Mouse (Mus musculus) kidney, postnatal 0 days (tissue): ENCODE data around the gene Olfr1441. TPM values are rescaled to one million over a fixed set of nuclear protein-coding genes. Genes with fewer than 3 reads are reported as not detected.

ENCODE experiments used
- ATAC-seq: fragments of 200-750 bp; cut with Nextera tagmentation; replicated peaks from 2 replicates; pipeline ENCODE4 v1.8.0; 2017; ENCODE audit warnings: low read depth, moderate number of reproducible peaks, moderate TSS enrichment, moderate library complexity; ENCODE audit not compliant: low FRiP score
- DNase-seq: peaks from one replicate; pipeline ENCODE4 v3.0.0-alpha.2; 2016; ENCODE audit warnings: low spot score
- H3K27ac ChIP-seq: fragments of 300-500 bp; sonication (generic); 2 replicates; pipeline ENCODE4 v1.5.1; 2014; ENCODE audit warnings: mild to moderate bottlenecking
- H3K27me3 ChIP-seq: fragments of 300-500 bp; sonication (generic); 2 replicates; pipeline ENCODE4 v1.6.1; 2014; ENCODE audit warnings: low read length, mixed read lengths; ENCODE audit not compliant: insufficient read depth
- H3K36me3 ChIP-seq: fragments of 300-500 bp; sonication (generic); 2 replicates; pipeline ENCODE4 v1.6.1; 2014; ENCODE audit warnings: low read length, mixed read lengths; ENCODE audit not compliant: insufficient read depth
- H3K4me1 ChIP-seq: fragments of 300-500 bp; sonication (generic); replicated peaks from 2 replicates; pipeline ENCODE4 v1.6.1; 2014; ENCODE audit warnings: antibody characterized with exemption, low read length, mixed read lengths; ENCODE audit not compliant: insufficient read depth
- H3K4me2 ChIP-seq: fragments of 300-500 bp; sonication (generic); 2 replicates; pipeline ENCODE4 v1.6.1; 2014; ENCODE audit warnings: mild to moderate bottlenecking, low read length, moderate library complexity, mixed read lengths
- H3K4me3 ChIP-seq: fragments of 300-500 bp; sonication (generic); replicated peaks from 2 replicates; pipeline ENCODE4 v1.5.1; 2014; ENCODE audit warnings: low read depth, low read length
- H3K9ac ChIP-seq: fragments of 300-500 bp; sonication (generic); 2 replicates; pipeline ENCODE4 v1.6.1; 2014; ENCODE audit warnings: low read depth, low read length
- H3K9me3 ChIP-seq: fragments of 300-500 bp; sonication (generic); replicated peaks from 2 replicates; pipeline ENCODE4 v1.6.1; 2016; ENCODE audit warnings: low read length, inconsistent platforms, mixed read lengths
- CTCF ChIP-seq: IDR thresholded peaks from 2 replicates; pipeline ENCODE4 v1.5.1; 2016; ENCODE audit warnings: antibody characterized with exemption, low read depth, mild to moderate bottlenecking, moderate library complexity
- WGBS: fragments of 180-500 bp; shearing (Covaris S2); extraction: QIAGEN DNeasy Blood & Tissue Kit; methylation state at CpG from one replicate; pipeline ENCODE4 v1.1.7; 2014; 5-methylcytosine and 5-hydroxymethylcytosine counted together
- polyA plus RNA-seq: library from polyadenylated mRNA; unstranded; fragments of >200 nt; fragmentation: Nextera tagmentation; extraction: Ambion mirVana; gene quantifications from 2 replicates; pipeline ENCODE4 v1.2.1, GENCODE M21; 2015

The Olfr1441 gene
- polyA plus RNA-seq, 1 experiment from 2014 or later: not detected

- TF ChIP-seq CTCF: no peak
- H3K4me1 ChIP-seq: no peaks in the 10 kb centered on the region
- no peak for DNase-seq
- no peak for ATAC-seq
- no peak overlapping the region for H3K4me2 ChIP-seq
- no peak overlapping the region for H3K27ac ChIP-seq
- no peak overlapping the region for H3K9ac ChIP-seq
- H3K27me3 ChIP-seq: no peaks in the 10 kb centered on the region
- no peaks in the 10 kb centered on the region for H3K36me3 ChIP-seq
- no peak overlapping the region for H3K4me3 ChIP-seq
- 50% methylated on average over 1 of the region's 1 CpGs for WGBS
- no peaks in the 10 kb centered on the region for H3K9me3 ChIP-seq
Measured at GRCm38 (mm10) chr19:12439581-12439980, 22.3 kb downstream of the Olfr1441 start.

DNA sequence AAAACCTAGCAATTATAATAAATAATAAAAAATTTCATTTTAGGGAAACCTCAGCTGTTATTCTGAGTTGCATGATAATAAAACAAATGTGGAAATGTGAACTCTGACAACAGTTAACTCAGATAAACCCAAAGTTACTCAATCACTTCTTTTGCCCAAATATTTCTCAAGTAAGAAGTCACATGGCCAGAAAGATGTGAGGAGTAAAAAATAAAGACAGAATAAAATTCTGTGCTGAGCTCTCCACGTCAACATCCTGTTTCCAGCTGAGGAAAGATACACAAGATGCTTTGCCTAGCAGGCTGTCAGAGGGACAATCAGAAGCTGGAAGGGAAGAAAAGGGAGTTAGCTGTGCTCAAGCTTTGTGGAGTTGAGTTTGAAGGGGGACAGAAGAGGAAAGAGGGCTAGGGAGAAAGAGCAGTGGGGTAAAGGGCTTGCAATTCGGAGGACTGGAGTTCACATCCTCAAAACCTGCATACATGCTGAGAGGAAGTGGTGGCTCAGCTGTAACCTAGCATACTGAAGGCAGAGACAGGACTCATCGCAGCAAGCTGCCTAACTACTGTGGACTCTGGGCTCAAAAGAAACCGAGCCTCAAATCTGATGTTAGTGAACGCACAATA is 23.0 kb downstream of the Olfr1441 start:
- whole genome bisulfite sequencing: 68% methylated on average over 5 of the region's 5 CpGs
- H3K9ac ChIP-seq: no peak overlapping the region
- no peak for DNase-seq
- no peak overlapping the region for H3K4me2 ChIP-seq
- ATAC-seq: no peak
- H3K9me3 ChIP-seq: no peaks in the 10 kb centered on the region
- H3K4me1 ChIP-seq: no peaks in the 10 kb centered on the region
- TF ChIP-seq CTCF: no peak
- no peaks in the 10 kb centered on the region for H3K27me3 ChIP-seq
- no peak overlapping the region for H3K4me3 ChIP-seq
- no peak overlapping the region for H3K27ac ChIP-seq
- no peaks in the 10 kb centered on the region for H3K36me3 ChIP-seq

DNA sequence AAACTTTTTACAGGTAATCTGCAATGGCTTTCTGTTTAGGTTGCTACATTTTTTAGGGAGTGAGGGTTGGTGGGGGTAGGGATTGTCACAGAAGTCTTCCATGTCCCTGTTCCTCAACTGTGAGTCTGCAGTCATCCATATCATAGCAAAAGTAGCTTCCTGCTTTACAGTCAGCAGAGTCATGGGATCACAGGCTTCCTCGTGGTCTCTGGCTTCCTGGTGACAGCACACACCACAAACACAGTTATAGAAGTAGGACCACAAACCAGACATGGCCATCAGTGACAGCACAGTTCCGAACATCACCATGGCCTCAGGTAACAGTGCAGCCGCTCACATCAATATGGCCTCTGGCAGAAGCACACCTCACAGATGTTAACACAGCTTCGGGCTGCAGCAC is 25.3 kb downstream of the Olfr1441 start:
- TF ChIP-seq CTCF: no peak
- DNase-seq (no peak), ATAC-seq (no peak)
- H3K9ac ChIP-seq: no peak overlapping the region
- no peaks in the 10 kb centered on the region for H3K4me1 ChIP-seq
- no peak overlapping the region for H3K4me2 ChIP-seq
- no peaks in the 10 kb centered on the region for H3K27me3 ChIP-seq
- H3K27ac ChIP-seq: no peak overlapping the region
- H3K9me3 ChIP-seq: no peaks in the 10 kb centered on the region
- H3K36me3 ChIP-seq: no peaks in the 10 kb centered on the region
- no peak overlapping the region for H3K4me3 ChIP-seq
- 71% methylated on average over 4 of the region's 4 CpGs for WGBS

DNA sequence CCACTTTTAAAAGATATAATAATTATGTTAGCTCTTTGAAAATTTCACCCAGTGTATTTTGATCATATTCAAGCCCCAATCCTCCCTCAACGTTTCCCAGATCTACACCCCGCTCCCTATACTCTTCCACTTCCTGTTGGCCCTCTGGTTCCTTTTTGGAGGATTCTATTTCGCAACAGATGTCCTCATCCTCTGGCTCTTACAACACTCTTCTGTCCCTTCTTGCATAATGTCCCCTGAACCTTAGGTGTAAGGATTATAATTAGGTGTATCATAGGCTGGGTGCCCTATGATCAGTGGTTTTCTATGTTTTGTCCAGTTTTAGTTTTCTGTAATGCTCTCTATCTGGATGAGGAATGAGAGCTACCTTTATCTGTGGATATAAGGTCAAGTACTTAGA is 27.8 kb downstream of the Olfr1441 start:
- Histone ChIP-seq H3K36me3 (no peaks in the 10 kb centered on the region), H3K27ac (no peak overlapping the region), H3K4me2 (no peak overlapping the region), H3K9me3 (no peaks in the 10 kb centered on the region), H3K9ac (no peak overlapping the region), H3K27me3 (no peaks in the 10 kb centered on the region), H3K4me1 (no peaks in the 10 kb centered on the region), H3K4me3 (no peak overlapping the region)
- 72% methylated on average over 3 of the region's 3 CpGs for WGBS
- ATAC-seq: no peak
- no peak for DNase-seq
- TF ChIP-seq CTCF: no peak

DNA sequence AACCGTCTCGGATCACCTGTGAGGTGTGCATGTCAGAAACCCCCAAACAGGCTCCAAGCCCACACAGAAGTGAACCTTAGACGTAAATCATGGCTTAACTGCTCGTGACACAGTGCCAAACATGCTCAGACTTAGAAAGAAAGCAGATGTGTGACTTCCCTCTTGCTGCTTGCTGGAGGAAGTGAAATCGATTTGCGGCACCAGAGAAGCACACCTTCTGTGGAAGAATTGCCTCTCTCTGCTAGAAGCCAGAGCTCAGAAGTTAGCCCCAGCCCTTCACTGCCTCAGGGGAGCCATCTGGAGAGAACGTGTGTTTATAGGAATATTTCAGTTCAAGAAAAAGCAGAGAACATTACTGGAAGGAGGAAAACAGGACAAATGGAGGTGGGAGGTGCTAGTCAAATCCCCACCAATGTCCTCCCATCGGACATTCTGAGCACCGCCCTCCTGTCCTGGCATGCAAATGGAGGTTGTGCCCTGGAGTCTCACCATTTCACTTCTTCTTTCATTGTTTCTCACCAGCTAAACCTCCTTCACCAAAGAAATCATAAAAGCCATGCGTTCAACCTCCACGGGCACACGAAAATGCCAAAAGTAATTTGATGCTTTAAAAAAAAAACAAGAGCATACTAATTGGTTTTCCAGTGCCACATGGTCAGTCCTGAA is 40.3 kb downstream of the Olfr1441 start:
- Histone ChIP-seq H3K27ac (no peak overlapping the region), H3K27me3 (no peaks in the 10 kb centered on the region), H3K36me3 (no peaks in the 10 kb centered on the region), H3K4me3 (peak overlapping the region; percentile 3; the same call in 1 of the 2 replicates), H3K9me3 (no peaks in the 10 kb centered on the region), H3K4me1 (no peaks in the 10 kb centered on the region), H3K4me2 (peak overlapping the region; percentile 37), H3K9ac (peak overlapping the region; percentile 10; the same call in 1 of the 2 replicates)
- ATAC-seq (0 out of 2 replicates have a peak, but pooled peaks have one; percentile 36), DNase-seq (peak; percentile 40)
- WGBS: 35% methylated on average over 12 of the region's 12 CpGs
- no peak for TF ChIP-seq CTCF

GRCm38 (mm10) chr19:12459516-12459915 is 42.3 kb downstream of the Olfr1441 start:
- Histone ChIP-seq H3K4me3 (no peak overlapping the region), H3K27me3 (no peaks in the 10 kb centered on the region), H3K9ac (no peak overlapping the region), H3K4me1 (no peaks in the 10 kb centered on the region), H3K4me2 (no peak overlapping the region), H3K36me3 (no peaks in the 10 kb centered on the region), H3K9me3 (no peaks in the 10 kb centered on the region), H3K27ac (no peak overlapping the region)
- ATAC-seq (no peak), DNase-seq (no peak)
- WGBS: 58% methylated on average over 4 of the region's 4 CpGs
- TF ChIP-seq CTCF: no peak
